Mouse (Mus musculus) lung, postnatal 0 days (tissue): Measurements from ENCODE around the gene Wasl. TPM values are rescaled to one million over a fixed set of nuclear protein-coding genes. Genes with fewer than 3 reads are reported as not detected.

Source experiments
- ATAC-seq: fragments of 200-750 bp; cut with Nextera tagmentation; 2 replicates; pipeline ENCODE4 v1.8.0; 2017; ENCODE audit warnings: moderate library complexity
- DNase-seq: peaks from one replicate; pipeline ENCODE4 v3.0.0-alpha.2; 2016; ENCODE audit warnings: low spot score
- H3K27ac ChIP-seq: fragments of 300-500 bp; sonication (generic); 2 replicates; pipeline ENCODE4 v1.5.1; 2014; ENCODE audit warnings: antibody characterized with exemption, mild to moderate bottlenecking, low read length, mixed read lengths
- H3K27me3 ChIP-seq: fragments of 300-500 bp; sonication (generic); replicated peaks from 2 replicates; pipeline ENCODE4 v1.6.1; 2014; ENCODE audit warnings: low read length, mixed read lengths; ENCODE audit not compliant: insufficient read depth
- H3K36me3 ChIP-seq: fragments of 300-500 bp; sonication (generic); 2 replicates; pipeline ENCODE4 v1.6.1; 2014; ENCODE audit warnings: low read length, mixed read lengths; ENCODE audit not compliant: insufficient read depth
- H3K4me1 ChIP-seq: fragments of 300-500 bp; sonication (generic); 2 replicates; pipeline ENCODE4 v1.6.1; 2014; ENCODE audit warnings: antibody characterized with exemption, low read depth, low read length, mixed read lengths; ENCODE audit not compliant: insufficient read depth
- H3K4me2 ChIP-seq: fragments of 300-500 bp; sonication (generic); replicated peaks from 2 replicates; pipeline ENCODE4 v1.6.1; 2014; ENCODE audit warnings: low read depth, mild to moderate bottlenecking, low read length, moderate library complexity, mixed read lengths
- H3K4me3 ChIP-seq: fragments of 300-500 bp; sonication (generic); 2 replicates; pipeline ENCODE4 v1.5.1; 2014; ENCODE audit warnings: low read depth, low read length
- H3K9ac ChIP-seq: fragments of 300-500 bp; sonication (generic); replicated peaks from 2 replicates; pipeline ENCODE4 v1.6.1; 2014; ENCODE audit warnings: low read depth, mild to moderate bottlenecking
- H3K9me3 ChIP-seq: fragments of 300-500 bp; sonication (generic); 2 replicates; pipeline ENCODE4 v1.6.1; 2016; ENCODE audit warnings: low read length, mixed read lengths
- CTCF ChIP-seq: IDR thresholded peaks from 2 replicates; pipeline ENCODE4 v1.5.1; 2016; ENCODE audit warnings: antibody characterized with exemption, mild to moderate bottlenecking
- EP300 ChIP-seq: IDR thresholded peaks from 2 replicates; pipeline ENCODE4 v1.6.1; 2016; ENCODE audit warnings: antibody characterized with exemption, mild to moderate bottlenecking, control low read depth
- WGBS: fragments of 180-500 bp; shearing (Covaris S2); extraction: QIAGEN DNeasy Blood & Tissue Kit; methylation state at CpG from one replicate; pipeline ENCODE4 v1.1.7; 2014; 5-methylcytosine and 5-hydroxymethylcytosine counted together
- polyA plus RNA-seq: library from polyadenylated mRNA; unstranded; fragments of >200 nt; fragmentation: Nextera tagmentation; extraction: Ambion mirVana; gene quantifications from 2 replicates; pipeline ENCODE4 v1.2.1, GENCODE M21; 2015

Wasl gene
- polyA plus RNA-seq, 1 experiment from 2014 or later, result 88.3 TPM

DNA sequence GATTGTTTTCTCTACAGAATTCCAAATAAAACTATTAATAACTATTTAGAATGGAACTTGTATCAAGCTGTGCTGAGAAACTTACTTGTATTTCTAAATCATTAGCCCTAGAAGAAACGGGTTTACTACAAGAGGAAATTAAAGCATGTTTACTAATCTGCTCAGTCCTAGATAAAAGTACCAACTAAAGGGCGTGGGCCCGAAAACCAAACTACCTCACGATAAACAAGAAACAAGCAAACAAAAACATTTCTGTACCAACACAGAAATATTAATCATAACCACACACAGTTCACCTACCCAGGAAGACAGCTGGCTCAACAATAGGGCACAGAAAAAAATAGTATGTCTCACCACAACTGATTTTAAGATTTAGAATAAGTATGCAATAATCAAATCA lies 16.4 kb downstream of the Wasl start:
- Histone ChIP-seq H3K4me3 (no peak overlapping the region), H3K9me3 (no peaks in the 10 kb centered on the region), H3K4me1 (peaks cover 2% of the 10 kb centered on the region; the same call in 1 of the 2 replicates), H3K27ac (no peak overlapping the region), H3K36me3 (no peaks in the 10 kb centered on the region), H3K9ac (no peak overlapping the region), H3K4me2 (no peak overlapping the region), H3K27me3 (no peaks in the 10 kb centered on the region)
- no peak for ATAC-seq
- TF ChIP-seq CTCF (no peak), EP300 (no peak)
- 69% methylated on average over 4 of the region's 4 CpGs for WGBS
- no peak for DNase-seq

DNA sequence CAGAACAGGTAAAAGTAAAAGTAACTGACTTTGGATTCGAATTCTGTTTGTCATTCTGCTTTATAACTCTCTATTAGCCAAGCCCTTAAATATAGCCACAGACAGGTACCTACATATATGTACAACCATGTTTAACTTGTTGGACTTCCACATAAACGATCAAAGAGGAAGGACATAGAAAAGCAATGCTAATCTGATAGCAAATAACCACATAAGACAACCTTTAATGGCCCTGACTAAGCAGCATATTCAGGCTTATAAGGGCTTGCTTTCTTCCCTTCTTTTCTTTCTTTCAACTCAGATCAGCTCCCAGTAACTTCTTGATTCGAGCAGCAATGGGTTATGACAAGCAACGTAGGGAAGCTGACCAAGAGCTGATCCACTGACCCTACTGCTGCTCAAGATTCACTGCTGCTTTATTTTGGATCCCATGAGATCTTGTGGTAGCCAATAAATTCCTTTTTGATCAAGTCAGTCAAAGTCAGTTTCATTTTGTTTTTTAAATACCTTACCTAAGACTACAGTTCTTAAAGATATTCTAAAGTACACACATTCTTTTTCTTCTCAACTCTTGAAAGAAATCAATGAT lies 17.6 kb downstream of the Wasl start:
- Histone ChIP-seq H3K4me2 (no peak overlapping the region), H3K4me3 (no peak overlapping the region), H3K4me1 (peaks cover 2% of the 10 kb centered on the region; the same call in 1 of the 2 replicates), H3K9ac (no peak overlapping the region), H3K9me3 (no peaks in the 10 kb centered on the region), H3K27ac (no peak overlapping the region), H3K27me3 (no peaks in the 10 kb centered on the region), H3K36me3 (no peaks in the 10 kb centered on the region)
- WGBS, result 70% methylated on average over 4 of the region's 4 CpGs
- ATAC-seq (no peak), DNase-seq (no peak)
- TF ChIP-seq EP300 (no peak), CTCF (no peak)

DNA sequence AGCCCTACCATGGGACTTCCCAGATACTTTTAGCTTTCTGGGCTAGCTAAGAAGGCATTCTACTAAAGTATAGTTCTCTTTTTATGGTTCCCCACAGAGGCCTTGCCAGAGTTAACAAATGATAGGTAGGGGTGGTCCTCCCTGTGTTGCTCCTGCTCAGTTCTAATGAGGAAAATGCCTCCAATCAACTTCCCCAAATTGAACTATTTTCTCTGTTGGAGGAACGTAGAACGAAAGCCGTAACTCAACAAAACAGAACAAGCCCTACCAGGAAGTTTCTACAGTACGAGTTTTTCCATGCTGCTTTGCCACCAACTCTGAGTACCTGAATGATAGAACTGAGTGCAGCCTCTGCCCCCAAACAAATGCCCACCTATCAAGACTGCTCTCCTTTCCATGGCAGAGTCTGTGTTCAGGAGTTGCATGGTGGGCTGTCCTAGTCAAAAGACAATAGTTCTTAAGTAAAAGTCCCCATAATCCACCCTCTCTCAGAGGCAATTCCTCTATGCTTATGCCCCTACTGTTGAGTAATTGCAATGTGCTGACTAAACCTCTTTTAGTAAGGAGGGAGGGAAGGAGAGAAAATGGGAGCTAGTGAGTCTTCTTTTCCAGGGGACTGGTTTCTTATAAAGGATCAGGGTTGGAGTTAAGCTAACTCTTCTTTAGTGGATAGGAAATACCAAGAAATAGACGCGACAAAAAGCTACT lies 19.3 kb downstream of the Wasl start:
- no peak for TF ChIP-seq CTCF
- no peak for TF ChIP-seq EP300
- DNase-seq (no peak), ATAC-seq (no peak)
- Histone ChIP-seq H3K9me3 (no peaks in the 10 kb centered on the region), H3K9ac (no peak overlapping the region), H3K36me3 (no peaks in the 10 kb centered on the region), H3K4me1 (peaks cover 2% of the 10 kb centered on the region; the same call in 1 of the 2 replicates), H3K27me3 (no peaks in the 10 kb centered on the region), H3K4me3 (no peak overlapping the region), H3K27ac (no peak overlapping the region), H3K4me2 (no peak overlapping the region)
- WGBS, result 94% methylated on average over 6 of the region's 6 CpGs

DNA sequence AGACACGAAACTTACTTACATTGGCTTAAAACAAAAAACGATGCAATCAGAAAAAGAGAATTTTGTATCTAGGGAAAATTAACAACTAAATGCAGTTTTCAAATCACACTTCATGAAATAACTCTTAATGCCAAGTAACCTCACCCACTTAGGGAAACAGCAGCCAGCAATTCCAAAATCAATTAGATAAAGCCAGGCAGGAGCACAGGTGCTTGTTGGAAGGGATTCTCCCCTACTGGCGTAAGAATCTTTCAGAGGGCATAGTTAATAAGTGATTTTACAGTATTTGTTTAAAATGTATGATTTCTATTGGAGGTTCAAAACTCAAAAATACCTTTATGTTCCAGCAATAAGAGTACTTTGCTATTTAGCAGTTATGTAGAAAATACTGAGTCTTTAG lies 21.8 kb downstream of the Wasl start:
- no peak for TF ChIP-seq EP300
- TF ChIP-seq CTCF, result no peak
- Histone ChIP-seq H3K27ac (no peak overlapping the region), H3K9me3 (no peaks in the 10 kb centered on the region), H3K36me3 (no peaks in the 10 kb centered on the region), H3K4me3 (no peak overlapping the region), H3K27me3 (no peaks in the 10 kb centered on the region), H3K4me1 (peaks cover 2% of the 10 kb centered on the region; the same call in 1 of the 2 replicates), H3K4me2 (no peak overlapping the region), H3K9ac (no peak overlapping the region)
- no peak for DNase-seq
- no peak for ATAC-seq
- WGBS, result 98% methylated on average over 3 of the region's 3 CpGs

DNA sequence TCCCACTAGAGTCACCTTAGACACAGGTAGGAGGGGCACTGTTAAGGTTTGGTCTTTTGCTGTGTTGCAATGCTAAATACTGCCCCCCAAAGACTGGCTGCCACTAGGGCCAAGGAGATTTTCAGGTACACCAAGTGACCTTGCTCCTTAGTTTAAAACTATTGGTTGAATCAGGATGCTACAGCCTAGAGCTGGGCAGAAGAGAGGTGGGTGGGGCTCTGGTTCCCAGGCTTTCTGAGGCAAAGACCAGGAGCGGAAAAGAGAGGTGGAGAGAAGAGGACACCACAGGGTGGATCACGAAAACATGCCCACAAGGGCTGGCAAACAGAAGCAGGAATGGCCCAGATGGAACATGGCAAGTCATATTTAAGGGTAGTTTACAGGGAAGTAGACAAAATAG lies 22.6 kb downstream of the Wasl start:
- Histone ChIP-seq H3K4me3 (no peak overlapping the region), H3K27me3 (no peaks in the 10 kb centered on the region), H3K9me3 (no peaks in the 10 kb centered on the region), H3K27ac (no peak overlapping the region), H3K4me2 (no peak overlapping the region), H3K9ac (no peak overlapping the region), H3K36me3 (no peaks in the 10 kb centered on the region), H3K4me1 (peaks cover 2% of the 10 kb centered on the region; the same call in 1 of the 2 replicates)
- 83% methylated on average over 2 of the region's 2 CpGs for WGBS
- ATAC-seq (no peak), DNase-seq (no peak)
- TF ChIP-seq CTCF (no peak), EP300 (no peak)

DNA sequence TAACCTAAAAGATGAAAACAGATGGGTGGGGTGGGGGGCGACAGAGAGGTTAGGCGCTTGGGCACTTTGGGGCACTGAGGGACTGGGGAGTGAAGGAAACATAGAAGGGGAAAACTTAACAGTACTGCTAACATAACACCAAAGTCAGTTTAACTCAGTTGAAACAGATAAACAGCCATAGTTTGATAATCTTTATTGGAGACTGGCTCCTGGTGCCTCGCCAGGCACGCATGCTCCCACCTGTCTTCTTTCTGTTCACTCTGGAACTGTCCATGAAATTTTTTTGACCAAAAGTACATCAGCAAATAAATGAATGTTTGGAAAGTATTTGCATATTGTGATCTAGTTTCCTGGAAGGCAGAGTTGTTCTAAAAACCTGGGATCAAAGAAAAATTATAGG lies 23.5 kb downstream of the Wasl start:
- Histone ChIP-seq H3K9ac (no peak overlapping the region), H3K4me2 (no peak overlapping the region), H3K9me3 (no peaks in the 10 kb centered on the region), H3K36me3 (no peaks in the 10 kb centered on the region), H3K27ac (no peak overlapping the region), H3K4me3 (no peak overlapping the region), H3K4me1 (no peaks in the 10 kb centered on the region; the same call in 1 of the 2 replicates), H3K27me3 (no peaks in the 10 kb centered on the region)
- no peak for ATAC-seq
- no peak for DNase-seq
- TF ChIP-seq EP300 (no peak), CTCF (no peak)
- WGBS, result 90% methylated on average over 4 of the region's 4 CpGs
